ENCODE assay signal across 13 mouse cellular contexts in genomic region chr5:118812421-118812820, GRCm38 (mm10).
A peak's percentile ranks its signal among the peaks of the same experiment; 100 is the strongest.
DNase-seq lines count a peak whose midpoint lies in the region; ATAC-seq and TF ChIP-seq lines count a peak whose summit lies in the region.
"Had no signal": no experiment of that assay in that cellular context is flagged by ENCODE, and none has a peak within 500 bp of the region (broad histone marks: within the 10 kb centered on the region; RNA-seq: fewer than 3 reads in every experiment).

No protein-coding gene starts in this region.

- 0 out of 2 replicates have a peak, but pooled peaks have one; percentile 34 for TF ChIP-seq EP300 in heart, adult 2 months (IDR thresholded peaks at IDR 0.05; ENCODE audit: insufficient read depth, low read depth, low read length)

- peak overlapping the region; percentile 28; the same call in 1 of the 2 replicates for H3K27ac ChIP-seq in heart, adult 2 months
- H3K27ac ChIP-seq in heart, embryonic 12.5 days (ENCODE audit: poor library complexity, severe bottlenecking): no peak overlapping the region
- H3K27ac ChIP-seq in heart, embryonic 10.5 days: 0 out of 2 replicates have a peak overlapping the region, but pooled peaks have one; percentile 29
- H3K27ac ChIP-seq in kidney, embryonic 14.5 days (ENCODE audit: low read depth, low read length): no peak overlapping the region
- H3K27ac ChIP-seq in midbrain, embryonic 10.5 days (replicated peaks): no peak overlapping the region
- H3K27ac ChIP-seq: intestine, embryonic 15.5 days; liver, embryonic 13.5 days; neural tube, embryonic 12.5 days; stomach, embryonic 15.5 days had no signal

- no peaks in the 10 kb centered on the region for H3K79me2 ChIP-seq in heart, adult 2 months (replicated peaks; ENCODE audit: control insufficient read depth, insufficient read depth, low read length)

- H3K27me3 ChIP-seq in heart, adult 2 months (ENCODE audit: control insufficient read depth, insufficient read depth, low read length): no peaks in the 10 kb centered on the region
- no peaks in the 10 kb centered on the region for H3K27me3 ChIP-seq in heart, embryonic 12.5 days (replicated peaks)
- H3K27me3 ChIP-seq in heart, embryonic 10.5 days (ENCODE audit: insufficient read depth, poor library complexity, severe bottlenecking): 0 out of 2 replicates have a peak, but pooled peaks cover 10% of the 10 kb centered on the region
- H3K27me3 ChIP-seq in kidney, embryonic 14.5 days (ENCODE audit: control insufficient read depth, insufficient read depth, low read length): no peaks in the 10 kb centered on the region
- peaks cover 17% of the 10 kb centered on the region for H3K27me3 ChIP-seq in midbrain, embryonic 10.5 days (ENCODE audit: low read depth, poor library complexity, severe bottlenecking)
- H3K27me3 ChIP-seq: intestine, embryonic 15.5 days; liver, embryonic 13.5 days; neural tube, embryonic 12.5 days; stomach, embryonic 15.5 days had no signal

- no peaks in the 10 kb centered on the region for H3K36me3 ChIP-seq in heart, adult 2 months (ENCODE audit: control insufficient read depth, insufficient read depth, low read length)
- H3K36me3 ChIP-seq in heart, embryonic 12.5 days: no peaks in the 10 kb centered on the region
- no peaks in the 10 kb centered on the region for H3K36me3 ChIP-seq in heart, embryonic 10.5 days
- no peaks in the 10 kb centered on the region for H3K36me3 ChIP-seq in kidney, embryonic 14.5 days (ENCODE audit: control insufficient read depth, insufficient read depth, low read length)
- no peaks in the 10 kb centered on the region for H3K36me3 ChIP-seq in midbrain, embryonic 10.5 days
- H3K36me3 ChIP-seq: intestine, embryonic 15.5 days; liver, embryonic 13.5 days; neural tube, embryonic 12.5 days; stomach, embryonic 15.5 days had no signal

- intact Hi-C loops in heart, adult 2 months (cut with DNase I): no loop called here
- intact Hi-C loops in left cerebral cortex, postnatal 14 days (cut with DNase I): no loop called here

- no peak overlapping the region for H3K4me2 ChIP-seq in heart, embryonic 12.5 days
- no peak overlapping the region for H3K4me2 ChIP-seq in kidney, embryonic 14.5 days (replicated peaks; ENCODE audit: low read depth, low read length)
- H3K4me2 ChIP-seq: intestine, embryonic 15.5 days; liver, embryonic 13.5 days; neural tube, embryonic 12.5 days; stomach, embryonic 15.5 days had no signal

- ATAC-seq in heart, embryonic 12.5 days (ENCODE audit: insufficient number of reproducible peaks, low FRiP score): no peak
- ATAC-seq in kidney, embryonic 14.5 days (ENCODE audit: low FRiP score, low TSS enrichment): no peak
- ATAC-seq: intestine, embryonic 15.5 days; Patski had no signal

- H3K4me1 ChIP-seq in heart, adult 2 months (ENCODE audit: control insufficient read depth, insufficient read depth, low read length): no peaks in the 10 kb centered on the region; the same call in 1 of the 2 replicates
- H3K4me1 ChIP-seq in heart, embryonic 12.5 days (replicated peaks): peaks cover 21% of the 10 kb centered on the region
- H3K4me1 ChIP-seq in heart, embryonic 10.5 days: peaks cover 26% of the 10 kb centered on the region
- no peaks in the 10 kb centered on the region for H3K4me1 ChIP-seq in kidney, embryonic 14.5 days (ENCODE audit: control insufficient read depth, insufficient read depth, low read length)
- peaks cover 3% of the 10 kb centered on the region; the same call in 1 of the 2 replicates for H3K4me1 ChIP-seq in midbrain, embryonic 10.5 days
- H3K4me1 ChIP-seq: intestine, embryonic 15.5 days; liver, embryonic 13.5 days; neural tube, embryonic 12.5 days; stomach, embryonic 15.5 days had no signal

- no peak overlapping the region for H3K9ac ChIP-seq in heart, adult 2 months (ENCODE audit: low read depth, low read length)
- H3K9ac ChIP-seq in heart, embryonic 12.5 days: no peak overlapping the region
- no peak overlapping the region for H3K9ac ChIP-seq in kidney, embryonic 14.5 days (ENCODE audit: low read depth, low read length)
- H3K9ac ChIP-seq: intestine, embryonic 15.5 days; liver, embryonic 13.5 days; neural tube, embryonic 12.5 days; stomach, embryonic 15.5 days had no signal

- WGBS in heart, adult 2 months: 43% methylated on average over 9 of the region's 9 CpGs
- 37% methylated on average over 9 of the region's 9 CpGs for WGBS in heart, embryonic 12.5 days
- 54% methylated on average over 9 of the region's 9 CpGs for WGBS in heart, embryonic 10.5 days
- 77% methylated on average over 9 of the region's 9 CpGs for WGBS in kidney, embryonic 14.5 days
- WGBS in midbrain, embryonic 10.5 days: 87% methylated on average over 9 of the region's 9 CpGs

- H3K4me3 ChIP-seq in heart, adult 2 months: no peak overlapping the region
- H3K4me3 ChIP-seq in heart, embryonic 12.5 days: no peak overlapping the region
- no peak overlapping the region for H3K4me3 ChIP-seq in heart, embryonic 10.5 days
- H3K4me3 ChIP-seq in kidney, embryonic 14.5 days (ENCODE audit: low read length): no peak overlapping the region
- H3K4me3 ChIP-seq in midbrain, embryonic 10.5 days: no peak overlapping the region
- H3K4me3 ChIP-seq: intestine, embryonic 15.5 days; liver, embryonic 13.5 days; neural tube, embryonic 12.5 days; stomach, embryonic 15.5 days had no signal

- no peak for TF ChIP-seq CTCF in heart, adult 2 months (IDR thresholded peaks at IDR 0.05)

- no peak for TF ChIP-seq POLR2A in heart, adult 2 months (IDR thresholded peaks at IDR 0.05; ENCODE audit: insufficient read depth, low read depth, low read length)

- no peaks in the 10 kb centered on the region for H3K9me3 ChIP-seq in heart, embryonic 12.5 days (replicated peaks)
- no peaks in the 10 kb centered on the region for H3K9me3 ChIP-seq in heart, embryonic 10.5 days
- no peaks in the 10 kb centered on the region for H3K9me3 ChIP-seq in kidney, embryonic 14.5 days (ENCODE audit: control insufficient read depth, low read length)
- no peaks in the 10 kb centered on the region for H3K9me3 ChIP-seq in midbrain, embryonic 10.5 days (replicated peaks)
- H3K9me3 ChIP-seq: intestine, embryonic 15.5 days; liver, embryonic 13.5 days; neural tube, embryonic 12.5 days; stomach, embryonic 15.5 days had no signal

- DNase-seq in heart, adult 2 months: peak in 1 of 2 experiments; percentile 65
- DNase-seq in fibroblast of lung, adult 2 months (ENCODE audit: low read depth): peak; percentile 75
- no peak for DNase-seq in heart, embryonic 10.5 days (ENCODE audit: low spot score)
- peak; percentile 60 for DNase-seq in retina, embryonic 14.5 days (ENCODE audit: low spot score)
- DNase-seq in left cerebral cortex, postnatal 14 days (ENCODE audit: low spot score in 2 of 2): no peak
- no peak for DNase-seq in midbrain, embryonic 10.5 days (ENCODE audit: low spot score)
- DNase-seq: liver, embryonic 13.5 days had no signal

Comparison
In these comparisons a context has a peak if more than half of its experiments do, and no peak if none do; other contexts are left out.
1. H3K27ac ChIP-seq: peak in heart, adult 2 months (single experiment) and heart, embryonic 10.5 days (single experiment); none in heart, embryonic 12.5 days (single experiment), kidney, embryonic 14.5 days (single experiment) and midbrain, embryonic 10.5 days (single experiment).
2. DNase-seq: peak in fibroblast of lung, adult 2 months (single experiment) and retina, embryonic 14.5 days (single experiment); none in heart, embryonic 10.5 days (single experiment), left cerebral cortex, postnatal 14 days (0 of 2) and midbrain, embryonic 10.5 days (single experiment).